Comparison of ENCODE assay signal across 15 mouse cellular contexts in the genomic region with DNA sequence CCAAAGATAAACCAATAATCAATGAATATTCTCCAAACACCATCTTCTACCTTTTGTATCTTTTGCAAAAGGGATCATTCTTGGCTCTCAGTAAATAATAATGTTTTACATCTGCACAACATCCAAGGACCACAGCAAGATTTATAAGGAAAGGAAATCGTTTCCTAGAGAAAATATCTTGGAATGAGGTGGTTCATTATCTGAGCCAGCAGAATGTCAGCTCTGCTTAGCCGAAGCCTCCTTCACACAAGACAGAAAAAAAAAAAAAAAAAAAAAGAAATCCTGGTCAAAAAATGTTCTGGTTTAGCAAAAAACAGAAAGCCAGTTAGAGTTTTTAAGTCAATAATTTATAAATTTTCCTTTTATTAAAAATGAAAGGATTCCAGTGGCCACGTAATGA.
"Had no signal": no experiment of that assay in that cellular context is flagged by ENCODE, and none has a peak within 500 bp of the region (broad histone marks: within the 10 kb centered on the region; RNA-seq: fewer than 3 reads in every experiment).

No protein-coding gene starts in this region.

- DNase-seq: right cerebral cortex, adult 18-20 months; right cerebral cortex, postnatal 14 days; right cerebral cortex, postnatal 25 days; right cerebral cortex, postnatal 4 days; spleen, adult 18-20 months; thymus, adult 18-20 months; thymus, adult 2 months; thymus, postnatal 14 days; thymus, postnatal 25 days; thymus, postnatal 36 days; thymus, postnatal 4 days had no signal

- H3K27ac ChIP-seq: neural tube, embryonic 13.5 days; neural tube, embryonic 15.5 days; stomach, embryonic 15.5 days; stomach, postnatal 0 days had no signal

- H3K9ac ChIP-seq: neural tube, embryonic 13.5 days; neural tube, embryonic 15.5 days; stomach, embryonic 15.5 days had no signal

- H3K4me3 ChIP-seq: neural tube, embryonic 13.5 days; neural tube, embryonic 15.5 days; stomach, embryonic 15.5 days had no signal

- H3K27me3 ChIP-seq: neural tube, embryonic 13.5 days; neural tube, embryonic 15.5 days; stomach, embryonic 15.5 days had no signal

- H3K9me3 ChIP-seq: neural tube, embryonic 13.5 days; neural tube, embryonic 15.5 days; stomach, embryonic 15.5 days had no signal

- H3K36me3 ChIP-seq: neural tube, embryonic 13.5 days; neural tube, embryonic 15.5 days; stomach, embryonic 15.5 days had no signal

- H3K4me1 ChIP-seq: neural tube, embryonic 13.5 days; neural tube, embryonic 15.5 days; stomach, embryonic 15.5 days had no signal

- H3K4me2 ChIP-seq: neural tube, embryonic 13.5 days; neural tube, embryonic 15.5 days; stomach, embryonic 15.5 days had no signal
